Mouse (Mus musculus): ENCODE measurements at regions not wholly inside any gene's neighbourhood (a gene's known extent, or its start where the extent isn't known, plus 50 kb on each side); places are given as distances from the start of the nearest gene placed in this dataset.

GRCm38 (mm10) chr16:68951508-68952236 is 911.9 kb downstream of the Speer2 start:
- no peaks in the 10 kb centered on the region for H3K36me3 ChIP-seq
- no peak overlapping the region for H3K9ac ChIP-seq
- H3K4me3 ChIP-seq (replicated peaks), result no peak overlapping the region
- 82% methylated on average over 2 of the region's 2 CpGs for WGBS
- H3K9me3 ChIP-seq, result no peaks in the 10 kb centered on the region
- H3K4me1 ChIP-seq (replicated peaks), result no peaks in the 10 kb centered on the region
- H3K4me2 ChIP-seq (replicated peaks), result no peak overlapping the region
- ATAC-seq, result peak; percentile 72
- no peaks in the 10 kb centered on the region for H3K27me3 ChIP-seq (replicated peaks)
- no peak overlapping the region for H3K27ac ChIP-seq

GRCm38 (mm10) chr16:68910821-68911220 is 952.7 kb downstream of the Speer2 start:
- H3K36me3 ChIP-seq, result no peaks in the 10 kb centered on the region
- no peak overlapping the region for H3K4me2 ChIP-seq (replicated peaks)
- no peaks in the 10 kb centered on the region for H3K9me3 ChIP-seq
- H3K4me3 ChIP-seq (replicated peaks), result no peak overlapping the region
- H3K4me1 ChIP-seq (replicated peaks), result no peaks in the 10 kb centered on the region
- H3K9ac ChIP-seq, result no peak overlapping the region
- H3K27ac ChIP-seq, result no peak overlapping the region
- 85% methylated on average over 2 of the region's 2 CpGs for WGBS
- no peak for ATAC-seq
- no peaks in the 10 kb centered on the region for H3K27me3 ChIP-seq (replicated peaks)

- Histone ChIP-seq H3K36me3 (no peaks in the 10 kb centered on the region), H3K27ac (no peak overlapping the region), H3K4me2 (replicated peaks) (no peak overlapping the region), H3K9ac (no peak overlapping the region), H3K9me3 (no peaks in the 10 kb centered on the region), H3K4me1 (replicated peaks) (no peaks in the 10 kb centered on the region), H3K4me3 (replicated peaks) (no peak overlapping the region), H3K27me3 (replicated peaks) (no peaks in the 10 kb centered on the region)
- 72% methylated on average over 4 of the region's 4 CpGs for WGBS
- no peak for ATAC-seq
Observed at GRCm38 (mm10) chr16:68898136-68898535, 965.4 kb downstream of the Speer2 start.

GRCm38 (mm10) chr16:68848733-68849132 is 1014.8 kb downstream of the Speer2 start:
- Histone ChIP-seq H3K27ac (no peak overlapping the region), H3K4me1 (replicated peaks) (no peaks in the 10 kb centered on the region), H3K9ac (no peak overlapping the region), H3K4me2 (replicated peaks) (no peak overlapping the region), H3K27me3 (replicated peaks) (no peaks in the 10 kb centered on the region), H3K9me3 (no peaks in the 10 kb centered on the region), H3K4me3 (replicated peaks) (no peak overlapping the region), H3K36me3 (no peaks in the 10 kb centered on the region)
- 60% methylated on average over 3 of the region's 3 CpGs for WGBS
- ATAC-seq, result no peak

All from intestine, embryonic 15.5 days (tissue).